Mouse (Mus musculus): ENCODE measurements around the gene Taok3.

GRCm38 (mm10) chr5:117108292-117108691, 11.6 kb upstream of the Taok3 start:
- TF ChIP-seq POLR2A (IDR thresholded peaks at IDR 0.05; ENCODE audit: low read depth, low read length) (no peak), MAFK (IDR thresholded peaks at IDR 0.05; ENCODE audit: insufficient replicate concordance, low read length) (no peak), CHD1 (IDR thresholded peaks at IDR 0.05; ENCODE audit: low read depth, low read length) (no peak), ZMIZ1 (IDR thresholded peaks at IDR 0.05; ENCODE audit: low read depth, low read length) (no peak), ZKSCAN1 (IDR thresholded peaks at IDR 0.05; ENCODE audit: borderline replicate concordance, low read depth, low read length) (no peak), RCOR1 (conservative IDR thresholded peaks at IDR 0.05; ENCODE audit: low read depth, low read length) (no peak), CTCF (conservative IDR thresholded peaks at IDR 0.05 in 1 of 2, IDR thresholded peaks at IDR 0.05 in 1 of 2; ENCODE audit: low read depth in 2 of 2, low read length in 2 of 2) (no peak), HCFC1 (IDR thresholded peaks at IDR 0.05; ENCODE audit: low read depth, low read length) (no peak), BHLHE40 (IDR thresholded peaks at IDR 0.05; ENCODE audit: low read depth, low read length) (no peak), NELFE (IDR thresholded peaks at IDR 0.05; ENCODE audit: low read depth, low read length) (no peak), GABPA (IDR thresholded peaks at IDR 0.05; ENCODE audit: insufficient replicate concordance, low read depth, low read length) (no peak), SIN3A (IDR thresholded peaks at IDR 0.05; ENCODE audit: low read length) (no peak)
